12 mouse cellular contexts compared by ENCODE assay signal in genomic region chr8:122155964-122156363, GRCm38 (mm10).
"Had no signal": no experiment of that assay in that cellular context is flagged by ENCODE, and none has a peak within 500 bp of the region (broad histone marks: within the 10 kb centered on the region; RNA-seq: fewer than 3 reads in every experiment).

No protein-coding gene starts in this region.

- H3K4me3 ChIP-seq: left cerebral cortex, adult 2 months; limb, embryonic 10.5 days; liver, embryonic 15.5 days; neural tube, embryonic 12.5 days had no signal

- H3K36me3 ChIP-seq: limb, embryonic 10.5 days; liver, embryonic 15.5 days; neural tube, embryonic 12.5 days had no signal

- H3K27me3 ChIP-seq: liver, embryonic 15.5 days; neural tube, embryonic 12.5 days had no signal

- H3K4me1 ChIP-seq: liver, embryonic 15.5 days had no signal

- ATAC-seq: lung, postnatal 0 days had no signal

- H3K4me2 ChIP-seq: liver, embryonic 11.5 days; liver, embryonic 15.5 days; neural tube, embryonic 12.5 days had no signal

- H3K27ac ChIP-seq: left cerebral cortex, adult 2 months; liver, embryonic 15.5 days; neural tube, embryonic 12.5 days had no signal

- H3K9me3 ChIP-seq: limb, embryonic 10.5 days; liver, embryonic 15.5 days; neural tube, embryonic 12.5 days had no signal

- H3K9ac ChIP-seq: liver, embryonic 15.5 days; neural tube, embryonic 12.5 days had no signal

- DNase-seq: kidney, postnatal 25 days; lung, adult 2 months; lung, postnatal 36 days; midbrain, embryonic 14.5 days; thymus, adult 18-20 months; thymus, postnatal 14 days had no signal
